Mouse (Mus musculus): ENCODE data around the gene Gabrd. TPM values are rescaled to one million over a fixed set of nuclear protein-coding genes. Genes with fewer than 3 reads are reported as not detected.
"Not testable (repeated sequence)": the region's sequence is repeated elsewhere in the genome, so short reads cannot be mapped to it uniquely, and the experiment has no call there.

The Gabrd gene
- polyA plus RNA-seq, 1 experiment from 2014 or later: not detected

GRCm38 (mm10) chr4:155421412-155422370 lies 23.8 kb upstream of the Gabrd start:
- not testable (repeated sequence) for ATAC-seq (ENCODE audit: insufficient number of reproducible peaks, insufficient read depth, low FRiP score, low read depth); H3K9ac ChIP-seq (replicated peaks; ENCODE audit: low read depth, low read length); H3K4me3 ChIP-seq (ENCODE audit: low read depth, low read length); H3K27me3 ChIP-seq (ENCODE audit: control insufficient read depth, insufficient read depth, low read length); H3K9me3 ChIP-seq (ENCODE audit: control insufficient read depth, low read depth, low read length); H3K27ac ChIP-seq (ENCODE audit: low read length); H3K4me1 ChIP-seq (ENCODE audit: control insufficient read depth, insufficient read depth, low read length); H3K4me2 ChIP-seq (replicated peaks; ENCODE audit: low read depth, low read length); H3K36me3 ChIP-seq (ENCODE audit: control insufficient read depth, insufficient read depth, low read length)
- WGBS: 78% methylated on average over 21 of the region's 30 CpGs

- no peak overlapping the region for H3K9ac ChIP-seq (replicated peaks; ENCODE audit: low read depth, low read length)
- no peaks in the 10 kb centered on the region for H3K27me3 ChIP-seq (ENCODE audit: control insufficient read depth, insufficient read depth, low read length)
- no peak for ATAC-seq (ENCODE audit: insufficient number of reproducible peaks, insufficient read depth, low FRiP score, low read depth)
- H3K4me1 ChIP-seq (ENCODE audit: control insufficient read depth, insufficient read depth, low read length): no peaks in the 10 kb centered on the region
- 90% methylated on average over 3 of the region's 3 CpGs for WGBS
- no peak overlapping the region for H3K4me2 ChIP-seq (replicated peaks; ENCODE audit: low read depth, low read length)
- no peaks in the 10 kb centered on the region for H3K9me3 ChIP-seq (ENCODE audit: control insufficient read depth, low read depth, low read length)
- H3K27ac ChIP-seq (ENCODE audit: low read length): no peak overlapping the region
- no peak overlapping the region for H3K4me3 ChIP-seq (ENCODE audit: low read depth, low read length)
- H3K36me3 ChIP-seq (ENCODE audit: control insufficient read depth, insufficient read depth, low read length): no peaks in the 10 kb centered on the region
Observed at GRCm38 (mm10) chr4:155420137-155420536, 22.2 kb upstream of the Gabrd start.

- Histone ChIP-seq H3K36me3 (ENCODE audit: control insufficient read depth, insufficient read depth, low read length) (no peaks in the 10 kb centered on the region), H3K9me3 (ENCODE audit: control insufficient read depth, low read depth, low read length) (no peaks in the 10 kb centered on the region), H3K4me3 (ENCODE audit: low read depth, low read length) (no peak overlapping the region), H3K4me2 (replicated peaks; ENCODE audit: low read depth, low read length) (no peak overlapping the region), H3K4me1 (ENCODE audit: control insufficient read depth, insufficient read depth, low read length) (no peaks in the 10 kb centered on the region), H3K27ac (ENCODE audit: low read length) (no peak overlapping the region), H3K9ac (replicated peaks; ENCODE audit: low read depth, low read length) (no peak overlapping the region), H3K27me3 (ENCODE audit: control insufficient read depth, insufficient read depth, low read length) (no peaks in the 10 kb centered on the region)
- WGBS: 78% methylated on average over 9 of the region's 9 CpGs
- no peak for ATAC-seq (ENCODE audit: insufficient number of reproducible peaks, insufficient read depth, low FRiP score, low read depth)
Observed at GRCm38 (mm10) chr4:155414656-155415235, 16.8 kb upstream of the Gabrd start.

GRCm38 (mm10) chr4:155413641-155414335 lies 15.9 kb upstream of the Gabrd start:
- WGBS: 88% methylated on average over 11 of the region's 11 CpGs
- no peak overlapping the region for H3K9ac ChIP-seq (replicated peaks; ENCODE audit: low read depth, low read length)
- ATAC-seq (ENCODE audit: insufficient number of reproducible peaks, insufficient read depth, low FRiP score, low read depth): no peak
- H3K27me3 ChIP-seq (ENCODE audit: control insufficient read depth, insufficient read depth, low read length): no peaks in the 10 kb centered on the region
- H3K4me3 ChIP-seq (ENCODE audit: low read depth, low read length): no peak overlapping the region
- no peaks in the 10 kb centered on the region for H3K9me3 ChIP-seq (ENCODE audit: control insufficient read depth, low read depth, low read length)
- H3K36me3 ChIP-seq (ENCODE audit: control insufficient read depth, insufficient read depth, low read length): no peaks in the 10 kb centered on the region
- no peaks in the 10 kb centered on the region for H3K4me1 ChIP-seq (ENCODE audit: control insufficient read depth, insufficient read depth, low read length)
- H3K27ac ChIP-seq (ENCODE audit: low read length): no peak overlapping the region
- no peak overlapping the region for H3K4me2 ChIP-seq (replicated peaks; ENCODE audit: low read depth, low read length)

GRCm38 (mm10) chr4:155412124-155412523 lies 14.2 kb upstream of the Gabrd start:
- no peak overlapping the region for H3K4me3 ChIP-seq (ENCODE audit: low read depth, low read length)
- no peak overlapping the region for H3K9ac ChIP-seq (replicated peaks; ENCODE audit: low read depth, low read length)
- H3K4me2 ChIP-seq (replicated peaks; ENCODE audit: low read depth, low read length): no peak overlapping the region
- no peaks in the 10 kb centered on the region for H3K36me3 ChIP-seq (ENCODE audit: control insufficient read depth, insufficient read depth, low read length)
- ATAC-seq (ENCODE audit: insufficient number of reproducible peaks, insufficient read depth, low FRiP score, low read depth): no peak
- no peak overlapping the region for H3K27ac ChIP-seq (ENCODE audit: low read length)
- H3K27me3 ChIP-seq (ENCODE audit: control insufficient read depth, insufficient read depth, low read length): no peaks in the 10 kb centered on the region
- H3K4me1 ChIP-seq (ENCODE audit: control insufficient read depth, insufficient read depth, low read length): 0 out of 2 replicates have a peak, but pooled peaks cover 3% of the 10 kb centered on the region
- 90% methylated on average over 6 of the region's 6 CpGs for WGBS
- H3K9me3 ChIP-seq (ENCODE audit: control insufficient read depth, low read depth, low read length): no peaks in the 10 kb centered on the region

GRCm38 (mm10) chr4:155409058-155409776 lies 11.3 kb upstream of the Gabrd start, which contains the start of gene Cfap74:
TSS of gene Cfap74 (plus strand) at chr4:155409190.
- ATAC-seq (ENCODE audit: insufficient number of reproducible peaks, insufficient read depth, low FRiP score, low read depth): peak; percentile 91

GRCm38 (mm10) chr4:155408695-155409057 lies 10.8 kb upstream of the Gabrd start:
- 0 out of 2 replicates have a peak, but pooled peaks cover 3% of the 10 kb centered on the region for H3K4me1 ChIP-seq (ENCODE audit: control insufficient read depth, insufficient read depth, low read length)
- H3K27ac ChIP-seq (ENCODE audit: low read length): no peak overlapping the region
- H3K9me3 ChIP-seq (ENCODE audit: control insufficient read depth, low read depth, low read length): no peaks in the 10 kb centered on the region
- ATAC-seq (ENCODE audit: insufficient number of reproducible peaks, insufficient read depth, low FRiP score, low read depth): no peak
- H3K4me3 ChIP-seq (ENCODE audit: low read depth, low read length): peak overlapping the region; percentile 45
- H3K27me3 ChIP-seq (ENCODE audit: control insufficient read depth, insufficient read depth, low read length): no peaks in the 10 kb centered on the region
- peak overlapping the region; percentile 70 for H3K4me2 ChIP-seq (replicated peaks; ENCODE audit: low read depth, low read length)
- H3K36me3 ChIP-seq (ENCODE audit: control insufficient read depth, insufficient read depth, low read length): no peaks in the 10 kb centered on the region
- no peak overlapping the region for H3K9ac ChIP-seq (replicated peaks; ENCODE audit: low read depth, low read length)
- WGBS: 4% methylated on average over 8 of the region's 8 CpGs

More at GRCm38 (mm10) chr4:155409058-155409776, 11.3 kb upstream of the Gabrd start, which contains the start of gene Cfap74:
- no peaks in the 10 kb centered on the region for H3K36me3 ChIP-seq (ENCODE audit: control insufficient read depth, insufficient read depth, low read length)
- H3K4me1 ChIP-seq (ENCODE audit: control insufficient read depth, insufficient read depth, low read length): 0 out of 2 replicates have a peak, but pooled peaks cover 3% of the 10 kb centered on the region
- H3K9ac ChIP-seq (replicated peaks; ENCODE audit: low read depth, low read length): no peak within 1 kb of the TSS; the same call in 1 of the 2 replicates
- WGBS: 1% methylated on average over 35 of the region's 35 CpGs
- H3K4me3 ChIP-seq (ENCODE audit: low read depth, low read length): peak within 1 kb of the TSS; percentile 45
- no peaks in the 10 kb centered on the region for H3K27me3 ChIP-seq (ENCODE audit: control insufficient read depth, insufficient read depth, low read length)
- H3K9me3 ChIP-seq (ENCODE audit: control insufficient read depth, low read depth, low read length): no peaks in the 10 kb centered on the region
- H3K27ac ChIP-seq (ENCODE audit: low read length): no peak within 1 kb of the TSS
- peak within 1 kb of the TSS; percentile 70 for H3K4me2 ChIP-seq (replicated peaks; ENCODE audit: low read depth, low read length)

GRCm38 (mm10) chr4:155402489-155402888 lies 4.6 kb upstream of the Gabrd start:
- no peaks in the 10 kb centered on the region for H3K4me1 ChIP-seq (ENCODE audit: control insufficient read depth, insufficient read depth, low read length)
- H3K36me3 ChIP-seq (ENCODE audit: control insufficient read depth, insufficient read depth, low read length): no peaks in the 10 kb centered on the region
- no peaks in the 10 kb centered on the region for H3K27me3 ChIP-seq (ENCODE audit: control insufficient read depth, insufficient read depth, low read length)
- no peak overlapping the region for H3K9ac ChIP-seq (replicated peaks; ENCODE audit: low read depth, low read length)
- H3K9me3 ChIP-seq (ENCODE audit: control insufficient read depth, low read depth, low read length): no peaks in the 10 kb centered on the region
- H3K4me2 ChIP-seq (replicated peaks; ENCODE audit: low read depth, low read length): no peak overlapping the region
- WGBS: 85% methylated on average over 1 of the region's 1 CpGs
- ATAC-seq (ENCODE audit: insufficient number of reproducible peaks, insufficient read depth, low FRiP score, low read depth): no peak
- no peak overlapping the region for H3K27ac ChIP-seq (ENCODE audit: low read length)
- no peak overlapping the region for H3K4me3 ChIP-seq (ENCODE audit: low read depth, low read length)
